Mouse (Mus musculus) heart, postnatal 25 days (tissue): ENCODE data around the gene Klk1b21. TPM values are rescaled to one million over a fixed set of nuclear protein-coding genes. Genes with fewer than 3 reads are reported as not detected.
"Not testable (repeated sequence)": the region's sequence is repeated elsewhere in the genome, so short reads cannot be mapped to it uniquely, and the experiment has no call there.

Experiments
- DNase-seq: peaks from one replicate; pipeline ENCODE4 v3.0.0; 2022; ENCODE audit warnings: low spot score
- intact Hi-C: fragments of 180-260 bp; cut with DNase I; formaldehyde crosslinking; loops from one replicate; pipeline ENCODE4 v1.15.1; 2025
- total RNA-seq, 2 experiments: library from RNA; stranded (reverse); gene quantifications; 2 replicates each; pipeline ENCODE4 v1.2.3; 2021

Gene Klk1b21
- total RNA-seq = not detected

DNA sequence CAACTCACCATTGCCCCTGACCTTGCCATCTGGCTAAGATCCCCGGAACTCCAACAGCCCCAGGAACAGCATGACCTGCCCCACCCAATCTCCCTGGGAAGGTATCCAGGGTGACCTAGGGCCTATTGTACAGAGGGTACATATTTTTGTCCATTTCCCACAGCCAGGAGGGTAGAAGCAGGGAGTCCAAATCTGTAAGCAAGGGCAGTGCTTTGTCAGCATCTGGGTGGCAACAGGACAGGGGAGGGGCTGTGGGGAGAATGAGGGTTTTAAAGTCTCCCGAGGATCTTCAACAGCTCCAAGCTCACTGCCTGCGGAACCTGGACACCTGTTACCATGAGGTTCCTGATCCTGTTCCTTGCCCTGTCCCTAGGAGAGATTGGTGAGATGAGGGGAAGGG lies at the start of gene Klk1b21:
Klk1b21 (plus strand) TSS at position 301 of the 400 bp plus-strand sequence.
- intact Hi-C loops, DNase-seq: not testable (repeated sequence)

DNA sequence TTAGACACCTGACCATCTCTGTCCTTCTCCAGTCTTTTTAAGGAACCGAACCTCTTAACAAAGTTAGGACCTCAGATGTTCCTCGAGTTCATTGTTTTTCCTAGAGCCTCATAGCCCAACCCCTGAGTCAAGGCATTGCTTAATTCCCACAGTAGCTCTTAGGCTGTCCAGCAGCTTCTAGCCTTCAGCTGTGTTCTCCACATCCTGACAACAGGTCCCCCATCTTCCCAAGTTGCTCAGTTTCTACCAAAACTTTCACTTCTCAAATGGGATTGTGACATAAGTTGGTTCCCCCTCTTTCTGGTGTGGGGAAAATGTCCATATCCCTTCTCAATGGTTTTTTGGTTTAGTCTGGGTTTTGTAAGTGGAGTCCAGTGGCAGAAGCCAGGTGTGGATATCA lies 30.0 kb upstream of the Klk1b21 start:
- no peak for DNase-seq
- intact Hi-C loops = no loop called here

DNA sequence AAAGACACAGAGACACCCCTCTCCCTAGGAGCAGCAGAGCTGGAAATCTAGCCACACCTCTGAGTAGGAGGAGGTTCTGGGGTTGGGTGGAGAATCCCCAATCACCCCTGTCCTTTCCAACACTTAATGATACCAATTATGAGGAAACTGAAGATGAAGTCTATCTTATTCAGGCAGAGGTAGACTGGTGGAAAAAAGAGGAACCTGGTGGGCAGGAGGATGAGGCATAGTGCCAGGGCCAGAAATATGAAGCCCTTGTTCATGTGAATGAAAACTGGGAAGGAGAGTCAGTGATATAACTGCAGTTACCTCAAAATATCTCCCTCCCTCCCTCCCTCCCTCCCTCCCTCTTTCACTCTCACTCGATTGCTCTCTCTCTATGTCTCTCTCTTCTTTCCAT lies 24.4 kb upstream of the Klk1b21 start:
- intact Hi-C loops = no loop called here
- DNase-seq = no peak

- DNase-seq = no peak
- intact Hi-C loops = no loop called here
Measured at GRCm38 (mm10) chr7:44096111-44096510, 6.0 kb upstream of the Klk1b21 start.

GRCm38 (mm10) chr7:44112373-44112772 lies 10.2 kb downstream of the Klk1b21 start, which contains the start of gene Klk1b22:
Gene Klk1b22, plus strand, starts transcription at chr7:44112673.
- no peak for DNase-seq
- intact Hi-C loops = no loop called here

GRCm38 (mm10) chr7:44123445-44123844 lies 21.3 kb downstream of the Klk1b21 start:
- DNase-seq = no peak
- intact Hi-C loops = no loop called here

- DNase-seq = no peak
- intact Hi-C loops = no loop called here
Measured at GRCm38 (mm10) chr7:44136467-44136866, 34.3 kb downstream of the Klk1b21 start, which contains the start of gene Klk1b16. Gene Klk1b16, plus strand, starts transcription at chr7:44136767.

Other genes starting within 250 kb of the Klk1b21 start
- not detected for gene Klk4, start 221.2 kb upstream of the Klk1b21 start, total RNA-seq
- gene Klk15, start 168.6 kb upstream of the Klk1b21 start, total RNA-seq = not detected
- gene Klk1b8, start 151.7 kb upstream of the Klk1b21 start, total RNA-seq = not detected
- gene Klk1b1, start 135.6 kb upstream of the Klk1b21 start, total RNA-seq = not detected
- not detected for gene Klk1b9, start 126.3 kb upstream of the Klk1b21 start, total RNA-seq
- not detected for gene Klk1b11, start 106.5 kb upstream of the Klk1b21 start, total RNA-seq
- under 1 TPM; 0.36 TPM for gene Klk1b26, start 90.2 kb upstream of the Klk1b21 start, total RNA-seq
- not detected for gene Klk1b27, start 50.0 kb upstream of the Klk1b21 start, total RNA-seq
- not detected for gene Klk1b22, start 10.3 kb downstream of the Klk1b21 start, total RNA-seq
- gene Klk1b16, start 34.4 kb downstream of the Klk1b21 start, total RNA-seq = not detected
- not detected for gene Klk1b24, start 85.9 kb downstream of the Klk1b21 start, total RNA-seq
- gene Klk1b3, start 95.9 kb downstream of the Klk1b21 start, total RNA-seq = not detected
- gene Klk1b4, start 105.1 kb downstream of the Klk1b21 start, total RNA-seq = not detected
- not detected for gene Klk1b5, start 113.6 kb downstream of the Klk1b21 start, total RNA-seq
- not detected for gene Klk1, start 123.0 kb downstream of the Klk1b21 start, total RNA-seq
- not detected for gene Gm36864, start 133.8 kb downstream of the Klk1b21 start, total RNA-seq
- under 1 TPM; 0.31 to 0.56 TPM for gene 1700028J19Rik, start 144.4 kb downstream of the Klk1b21 start, total RNA-seq
- gene 2410002F23Rik, start 144.4 kb downstream of the Klk1b21 start, total RNA-seq = 10 to 100 TPM; 14.1 to 14.5 TPM
- gene Acp4, start 155.1 kb downstream of the Klk1b21 start, total RNA-seq = not detected
- not detected for gene Gm15517, start 159.1 kb downstream of the Klk1b21 start, total RNA-seq
- gene Clec11a, start 204.6 kb downstream of the Klk1b21 start, total RNA-seq = 1 to 10 TPM in 1 of 2 experiments, under 1 TPM in 1; 0.87 to 1.0 TPM
- 1 to 10 TPM; 1.6 to 2.0 TPM for gene Shank1, start 207.9 kb downstream of the Klk1b21 start, total RNA-seq